Mouse (Mus musculus) gonadal fat pad, adult 2 months (tissue): ENCODE measurements around the gene Mdc1. TPM values are rescaled to one million over a fixed set of nuclear protein-coding genes. Genes with fewer than 3 reads are reported as not detected.
"Not testable (repeated sequence)": the region's sequence is repeated elsewhere in the genome, so short reads cannot be mapped to it uniquely, and the experiment has no call there.

Experiments
- DNase-seq: peaks from one replicate; pipeline ENCODE4 v3.0.0-alpha.2; 2012; ENCODE audit warnings: low read depth
- polyA plus RNA-seq: library from polyadenylated mRNA; depleted of rRNA; stranded (reverse); fragments of >200 nt; gene quantifications from 2 replicates; pipeline ENCODE4 v1.2.3, GENCODE M21; 2012

Mdc1 gene
- polyA plus RNA-seq, 1 experiment, result 8.2 TPM

GRCm38 (mm10) chr17:35822964-35823937, 18.1 kb upstream of the Mdc1 start, which contains the start of gene Flot1:
Flot1 (plus strand) TSS chr17:35823230.
- no peak for DNase-seq

- no peak for DNase-seq
Observed at GRCm38 (mm10) chr17:35824402-35824801, 16.9 kb upstream of the Mdc1 start.

GRCm38 (mm10) chr17:35825109-35825850, 16.0 kb upstream of the Mdc1 start:
- no peak for DNase-seq

- no peak for DNase-seq
Observed at GRCm38 (mm10) chr17:35829737-35830136, 11.6 kb upstream of the Mdc1 start.

GRCm38 (mm10) chr17:35832400-35833238, 8.7 kb upstream of the Mdc1 start:
- DNase-seq, result no peak

GRCm38 (mm10) chr17:35833239-35833751, 8.0 kb upstream of the Mdc1 start:
- DNase-seq, result no peak

GRCm38 (mm10) chr17:35833894-35834293, 7.4 kb upstream of the Mdc1 start:
- no peak for DNase-seq

GRCm38 (mm10) chr17:35834696-35835422, 6.5 kb upstream of the Mdc1 start:
- no peak for DNase-seq

GRCm38 (mm10) chr17:35835424-35836140, 5.7 kb upstream of the Mdc1 start:
- no peak for DNase-seq

GRCm38 (mm10) chr17:35836178-35836965, 4.9 kb upstream of the Mdc1 start:
- DNase-seq, result no peak

GRCm38 (mm10) chr17:35836991-35837422, 4.3 kb upstream of the Mdc1 start:
- DNase-seq, result no peak

GRCm38 (mm10) chr17:35837487-35837886, 3.8 kb upstream of the Mdc1 start:
- DNase-seq, result no peak

- DNase-seq, result peak; percentile 69
Observed at GRCm38 (mm10) chr17:35838122-35838544, 3.2 kb upstream of the Mdc1 start, which contains the start of gene Tubb5. Tubb5 (minus strand) TSS chr17:35838306.

- DNase-seq, result no peak
Observed at GRCm38 (mm10) chr17:35838570-35838969, 2.7 kb upstream of the Mdc1 start.

GRCm38 (mm10) chr17:35839002-35839401, 2.3 kb upstream of the Mdc1 start:
- not testable (repeated sequence) for DNase-seq

GRCm38 (mm10) chr17:35840561-35840960, 754 bp upstream of the Mdc1 start:
- DNase-seq, result no peak

GRCm38 (mm10) chr17:35842006-35842405, 691 bp downstream of the Mdc1 start:
- DNase-seq, result no peak

GRCm38 (mm10) chr17:35843514-35843913, 2.2 kb downstream of the Mdc1 start:
- no peak for DNase-seq

- DNase-seq, result no peak
Observed at GRCm38 (mm10) chr17:35848112-35848511, 6.8 kb downstream of the Mdc1 start.
